Mouse (Mus musculus): ENCODE measurements around the gene Ttc7b. TPM values are rescaled to one million over a fixed set of nuclear protein-coding genes. Genes with fewer than 3 reads are reported as not detected.
A peak's percentile ranks its signal among the peaks of the same experiment; 100 is the strongest.

Ttc7b gene
- polyA plus RNA-seq, 2 experiments: 7.3 to 28.1 TPM

DNA sequence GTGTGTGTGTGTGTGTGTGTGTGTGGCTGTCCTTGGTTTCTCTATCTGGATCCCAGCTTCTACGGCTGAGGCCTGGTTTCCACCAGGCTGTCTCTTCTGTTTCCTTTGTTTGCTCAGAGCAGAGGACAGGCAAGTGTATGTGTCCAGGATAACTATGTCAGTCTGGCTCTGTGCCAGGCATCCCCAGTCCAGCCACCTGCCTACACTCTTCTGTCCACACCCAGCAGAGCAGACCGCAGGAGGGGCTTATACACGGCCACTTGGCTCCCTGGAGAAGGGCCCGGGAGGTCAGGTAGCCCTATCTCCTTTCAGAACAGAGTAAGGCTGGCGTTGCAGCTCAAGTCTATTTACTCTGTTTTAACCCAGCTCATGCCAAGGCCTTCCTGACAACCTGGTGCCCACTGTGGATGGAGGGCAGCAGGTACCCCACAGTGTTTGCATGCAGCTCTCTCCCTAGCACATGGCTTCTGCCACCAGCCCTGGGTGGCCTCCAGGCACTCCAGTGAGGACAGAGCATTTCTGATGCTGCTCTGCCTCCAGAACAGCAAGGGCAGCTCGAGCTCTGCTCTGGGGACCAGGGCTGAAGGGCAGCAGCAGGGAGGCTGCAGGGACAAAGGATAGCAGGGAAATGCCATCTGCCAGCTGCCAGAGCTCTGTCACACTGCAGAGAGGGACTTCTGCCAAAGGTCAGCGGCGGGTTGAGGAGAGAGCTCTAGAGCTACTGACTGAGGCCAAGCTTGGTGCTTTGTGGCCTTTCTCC is 212.9 kb downstream of the Ttc7b start:
- 78% methylated on average over 8 of the region's 8 CpGs for WGBS
- H3K4me2 ChIP-seq (replicated peaks; ENCODE audit: low read depth, low read length, severe bottlenecking): no peak overlapping the region
- H3K4me1 ChIP-seq (ENCODE audit: control insufficient read depth, insufficient read depth, low read length): no peaks in the 10 kb centered on the region
- no peak overlapping the region for H3K27ac ChIP-seq (replicated peaks; ENCODE audit: low read depth, low read length)
- H3K9me3 ChIP-seq (ENCODE audit: control insufficient read depth, low read length): no peaks in the 10 kb centered on the region
- DNase-seq (ENCODE audit: low spot score) (peak; percentile 45), ATAC-seq (ENCODE audit: low FRiP score, low read depth) (peak; percentile 70)
- no peak overlapping the region for H3K9ac ChIP-seq (ENCODE audit: low read depth, low read length, severe bottlenecking)
- TF ChIP-seq POLR2A (IDR thresholded peaks at IDR 0.05; ENCODE audit: borderline replicate concordance, extremely low read depth, insufficient read depth, insufficient read length): no peak
- no peaks in the 10 kb centered on the region for H3K27me3 ChIP-seq (ENCODE audit: control insufficient read depth, insufficient read depth, low read length)
- peaks cover 28% of the 10 kb centered on the region for H3K36me3 ChIP-seq (ENCODE audit: control insufficient read depth, insufficient read depth, low read length)
- H3K4me3 ChIP-seq (replicated peaks; ENCODE audit: low read length): no peak overlapping the region

DNA sequence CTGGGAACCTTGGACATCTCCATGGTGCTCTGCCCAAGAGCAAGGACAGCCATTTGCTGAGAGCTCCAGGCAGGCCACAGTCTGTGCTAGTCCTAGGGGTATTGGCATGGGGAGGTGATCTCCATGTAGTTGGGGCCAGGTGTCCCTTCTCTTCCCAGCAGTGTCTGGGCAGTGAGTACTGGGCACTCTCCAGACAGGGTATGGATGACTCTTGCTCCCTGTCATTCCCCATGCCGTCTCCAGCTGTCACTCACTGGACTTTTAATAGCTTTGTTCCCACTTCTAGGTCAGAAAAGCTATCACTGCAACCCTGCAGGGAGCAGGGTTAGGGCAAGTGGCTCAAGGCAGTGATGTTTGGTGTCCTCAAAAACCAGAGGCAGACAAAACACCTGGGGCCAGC is 214.3 kb downstream of the Ttc7b start:
- 50% methylated on average over 1 of the region's 1 CpGs for WGBS
- no peak for TF ChIP-seq POLR2A (IDR thresholded peaks at IDR 0.05; ENCODE audit: borderline replicate concordance, extremely low read depth, insufficient read depth, insufficient read length)
- Histone ChIP-seq H3K27ac (replicated peaks; ENCODE audit: low read depth, low read length) (no peak overlapping the region), H3K4me2 (replicated peaks; ENCODE audit: low read depth, low read length, severe bottlenecking) (no peak overlapping the region), H3K36me3 (ENCODE audit: control insufficient read depth, insufficient read depth, low read length) (peaks cover 23% of the 10 kb centered on the region), H3K27me3 (ENCODE audit: control insufficient read depth, insufficient read depth, low read length) (no peaks in the 10 kb centered on the region), H3K9ac (ENCODE audit: low read depth, low read length, severe bottlenecking) (no peak overlapping the region), H3K4me1 (ENCODE audit: control insufficient read depth, insufficient read depth, low read length) (no peaks in the 10 kb centered on the region), H3K9me3 (ENCODE audit: control insufficient read depth, low read length) (no peaks in the 10 kb centered on the region), H3K4me3 (replicated peaks; ENCODE audit: low read length) (no peak overlapping the region)
- ATAC-seq (ENCODE audit: low FRiP score, low read depth) (no peak), DNase-seq (ENCODE audit: low spot score) (no peak)

DNA sequence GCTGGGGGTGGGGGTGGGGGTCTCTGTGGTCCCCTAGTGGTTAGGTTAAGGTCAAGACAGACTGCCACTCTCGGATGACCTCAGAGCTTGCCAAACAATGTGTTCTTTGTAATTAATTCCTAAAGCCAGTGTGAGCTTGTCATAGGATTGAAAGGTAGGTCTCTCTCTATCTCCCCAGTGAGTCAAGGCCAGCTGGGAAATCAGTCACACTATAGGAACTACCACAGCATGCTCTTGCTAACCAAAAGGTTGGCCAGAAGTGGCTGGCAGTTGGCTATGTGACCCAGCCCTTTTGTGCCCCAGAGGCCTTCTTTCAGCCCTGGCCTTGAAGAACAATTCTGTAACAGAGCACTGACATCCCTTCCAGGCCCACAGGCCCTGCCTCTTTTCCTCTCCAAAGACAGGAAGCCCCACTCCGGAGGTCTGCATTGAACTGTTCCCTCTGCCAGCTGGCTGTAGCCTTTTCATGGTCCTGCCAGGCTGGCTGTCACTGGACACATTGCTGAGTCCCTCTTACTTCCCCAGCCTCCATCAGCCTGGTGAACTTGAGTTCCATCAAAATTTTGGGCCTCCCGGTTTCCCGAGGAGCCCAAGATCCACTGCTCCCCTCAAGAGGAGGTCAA is 215.5 kb downstream of the Ttc7b start:
- no peak overlapping the region for H3K27ac ChIP-seq (replicated peaks; ENCODE audit: low read depth, low read length)
- H3K27me3 ChIP-seq (ENCODE audit: control insufficient read depth, insufficient read depth, low read length): no peaks in the 10 kb centered on the region
- peaks cover 22% of the 10 kb centered on the region for H3K36me3 ChIP-seq (ENCODE audit: control insufficient read depth, insufficient read depth, low read length)
- no peak for TF ChIP-seq POLR2A (IDR thresholded peaks at IDR 0.05; ENCODE audit: borderline replicate concordance, extremely low read depth, insufficient read depth, insufficient read length)
- H3K9ac ChIP-seq (ENCODE audit: low read depth, low read length, severe bottlenecking): no peak overlapping the region
- H3K4me3 ChIP-seq (replicated peaks; ENCODE audit: low read length): no peak overlapping the region
- H3K4me1 ChIP-seq (ENCODE audit: control insufficient read depth, insufficient read depth, low read length): no peaks in the 10 kb centered on the region
- H3K9me3 ChIP-seq (ENCODE audit: control insufficient read depth, low read length): no peaks in the 10 kb centered on the region
- DNase-seq (ENCODE audit: low spot score) (no peak), ATAC-seq (ENCODE audit: low FRiP score, low read depth) (no peak)
- no peak overlapping the region for H3K4me2 ChIP-seq (replicated peaks; ENCODE audit: low read depth, low read length, severe bottlenecking)
- 76% methylated on average over 4 of the region's 4 CpGs for WGBS

DNA sequence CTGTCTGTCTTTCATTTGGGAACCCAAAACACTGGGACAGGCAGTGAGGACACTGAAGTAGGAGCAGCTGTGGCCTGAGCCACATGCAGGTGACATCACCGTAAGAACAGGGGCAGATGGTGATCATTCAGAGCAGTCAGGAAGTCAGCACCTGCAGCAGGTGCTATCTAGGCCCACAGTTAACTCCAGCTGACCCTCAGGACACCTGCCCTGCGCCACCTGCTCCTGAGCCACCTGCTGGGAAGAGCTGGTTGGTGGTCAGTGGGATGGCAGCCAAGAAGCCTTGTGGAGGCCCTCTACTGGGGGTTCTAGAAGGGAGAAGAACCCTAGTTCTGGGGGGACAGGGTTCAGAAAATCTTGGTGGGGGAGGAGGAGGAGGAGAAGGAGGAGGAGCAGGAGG is 216.3 kb downstream of the Ttc7b start:
- TF ChIP-seq POLR2A (IDR thresholded peaks at IDR 0.05; ENCODE audit: borderline replicate concordance, extremely low read depth, insufficient read depth, insufficient read length): no peak
- 81% methylated on average over 2 of the region's 2 CpGs for WGBS
- no peak overlapping the region for H3K4me2 ChIP-seq (replicated peaks; ENCODE audit: low read depth, low read length, severe bottlenecking)
- ATAC-seq (ENCODE audit: low FRiP score, low read depth) (no peak), DNase-seq (ENCODE audit: low spot score) (no peak)
- no peaks in the 10 kb centered on the region for H3K27me3 ChIP-seq (ENCODE audit: control insufficient read depth, insufficient read depth, low read length)
- peaks cover 27% of the 10 kb centered on the region for H3K36me3 ChIP-seq (ENCODE audit: control insufficient read depth, insufficient read depth, low read length)
- no peak overlapping the region for H3K27ac ChIP-seq (replicated peaks; ENCODE audit: low read depth, low read length)
- no peaks in the 10 kb centered on the region for H3K4me1 ChIP-seq (ENCODE audit: control insufficient read depth, insufficient read depth, low read length)
- H3K9me3 ChIP-seq (ENCODE audit: control insufficient read depth, low read length): no peaks in the 10 kb centered on the region
- H3K9ac ChIP-seq (ENCODE audit: low read depth, low read length, severe bottlenecking): no peak overlapping the region
- no peak overlapping the region for H3K4me3 ChIP-seq (replicated peaks; ENCODE audit: low read length)

DNA sequence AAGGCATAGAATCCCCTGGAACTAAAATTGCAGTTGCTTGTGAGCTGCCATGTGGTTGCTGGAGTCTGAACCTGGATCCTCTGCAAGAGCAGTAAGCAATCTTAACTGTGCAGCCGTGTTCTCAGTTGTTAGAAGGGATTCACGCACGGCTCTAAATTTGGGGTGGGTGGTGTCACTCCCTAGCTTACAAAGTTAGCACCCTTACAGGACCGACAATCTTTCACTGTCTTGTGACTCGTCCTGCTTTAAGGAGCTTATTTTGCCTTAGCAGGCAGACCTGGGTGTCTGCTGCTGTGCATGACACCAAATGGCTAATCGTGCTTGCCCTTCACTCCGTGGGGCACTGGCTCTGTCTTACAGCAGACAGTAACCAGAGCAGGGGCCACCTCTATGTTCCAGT is 217.5 kb downstream of the Ttc7b start:
- Histone ChIP-seq H3K9ac (ENCODE audit: low read depth, low read length, severe bottlenecking) (no peak overlapping the region), H3K27me3 (ENCODE audit: control insufficient read depth, insufficient read depth, low read length) (no peaks in the 10 kb centered on the region), H3K9me3 (ENCODE audit: control insufficient read depth, low read length) (no peaks in the 10 kb centered on the region), H3K4me1 (ENCODE audit: control insufficient read depth, insufficient read depth, low read length) (no peaks in the 10 kb centered on the region), H3K4me2 (replicated peaks; ENCODE audit: low read depth, low read length, severe bottlenecking) (no peak overlapping the region), H3K27ac (replicated peaks; ENCODE audit: low read depth, low read length) (no peak overlapping the region), H3K36me3 (ENCODE audit: control insufficient read depth, insufficient read depth, low read length) (peaks cover 22% of the 10 kb centered on the region), H3K4me3 (replicated peaks; ENCODE audit: low read length) (no peak overlapping the region)
- DNase-seq (ENCODE audit: low spot score) (no peak), ATAC-seq (ENCODE audit: low FRiP score, low read depth) (no peak)
- WGBS: 68% methylated on average over 7 of the region's 7 CpGs
- no peak for TF ChIP-seq POLR2A (IDR thresholded peaks at IDR 0.05; ENCODE audit: borderline replicate concordance, extremely low read depth, insufficient read depth, insufficient read length)

All from limb, embryonic 14.5 days (tissue).